Mouse (Mus musculus) layer of hippocampus, adult 8-10 months (tissue): Measurements from ENCODE around the gene Ybx1. TPM values are rescaled to one million over a fixed set of nuclear protein-coding genes. Genes with fewer than 3 reads are reported as not detected.
"Not testable (repeated sequence)": the region's sequence is repeated elsewhere in the genome, so short reads cannot be mapped to it uniquely, and the experiment has no call there.

Experiments
- DNase-seq, 2 experiments: peaks; one replicate each; pipeline ENCODE4 v3.0.0; 2022; ENCODE audit warnings: low spot score in 2 of 2
- total RNA-seq, 4 experiments: library from RNA; stranded (reverse); gene quantifications; 2 replicates each; pipeline ENCODE4 v1.2.4; 2022

Ybx1 gene
- 100 to 1,000 TPM; 198 to 253 (median 227) TPM for total RNA-seq

GRCm38 (mm10) chr4:119294415-119295133 is at the start of gene Ybx1:
Ybx1 (minus strand) TSS chr4:119294604.
- peak; percentile 99 to 100 for DNase-seq

- peak in 1 of 2 experiments; percentile 34 for DNase-seq
Measured at GRCm38 (mm10) chr4:119338861-119339361, 44.5 kb upstream of the Ybx1 start.

- DNase-seq, result peak in 1 of 2 experiments; percentile 12
Measured at GRCm38 (mm10) chr4:119338422-119338821, 44.0 kb upstream of the Ybx1 start.

GRCm38 (mm10) chr4:119333487-119333886 is 39.1 kb upstream of the Ybx1 start:
- no peak for DNase-seq

- DNase-seq, result peak in 1 of 2 experiments; percentile 7
Measured at GRCm38 (mm10) chr4:119320896-119321550, 26.6 kb upstream of the Ybx1 start.

GRCm38 (mm10) chr4:119320131-119320830 is 25.9 kb upstream of the Ybx1 start, which contains the start of gene Ppih:
Ppih (minus strand) TSS chr4:119320546.
- DNase-seq, result peak; percentile 91 to 96

- no peak for DNase-seq
Measured at GRCm38 (mm10) chr4:119313756-119314155, 19.4 kb upstream of the Ybx1 start.

GRCm38 (mm10) chr4:119305418-119305817 is 11.0 kb upstream of the Ybx1 start:
- no peak for DNase-seq

- DNase-seq, result no peak
Measured at GRCm38 (mm10) chr4:119303291-119303690, 8.9 kb upstream of the Ybx1 start.

- no peak for DNase-seq
Measured at GRCm38 (mm10) chr4:119301777-119302176, 7.4 kb upstream of the Ybx1 start.

- no peak for DNase-seq
Measured at GRCm38 (mm10) chr4:119300761-119301160, 6.4 kb upstream of the Ybx1 start.

- DNase-seq, result no peak
Measured at GRCm38 (mm10) chr4:119297361-119297760, 3.0 kb upstream of the Ybx1 start.

- DNase-seq, result no peak
Measured at GRCm38 (mm10) chr4:119295134-119295453, 690 bp upstream of the Ybx1 start.

- peak in 1 of 2 experiments; percentile 8 for DNase-seq
Measured at GRCm38 (mm10) chr4:119293574-119294258, 688 bp downstream of the Ybx1 start.

- peak; percentile 40 to 50 for DNase-seq
Measured at GRCm38 (mm10) chr4:119292771-119293573, 1.4 kb downstream of the Ybx1 start.

GRCm38 (mm10) chr4:119291921-119292320 is 2.5 kb downstream of the Ybx1 start:
- DNase-seq, result no peak

- no peak for DNase-seq
Measured at GRCm38 (mm10) chr4:119285336-119285735, 9.1 kb downstream of the Ybx1 start.

- no peak for DNase-seq
Measured at GRCm38 (mm10) chr4:119284861-119285260, 9.5 kb downstream of the Ybx1 start.

GRCm38 (mm10) chr4:119278784-119279183 is 15.6 kb downstream of the Ybx1 start:
- DNase-seq, result not testable (repeated sequence)

- no peak for DNase-seq
Measured at GRCm38 (mm10) chr4:119275726-119276125, 18.7 kb downstream of the Ybx1 start.

GRCm38 (mm10) chr4:119275226-119275625 is 19.2 kb downstream of the Ybx1 start:
- DNase-seq, result no peak
